Mouse (Mus musculus): ENCODE data around the gene Dnajc3.
"Not testable (repeated sequence)": the region's sequence is repeated elsewhere in the genome, so short reads cannot be mapped to it uniquely, and the experiment has no call there.

Gene Dnajc3

GRCm38 (mm10) chr14:118982429-118983045 lies 44.8 kb downstream of the Dnajc3 start:
- not testable (repeated sequence) for DNase-seq (ENCODE audit: low read depth, low spot score)

GRCm38 (mm10) chr14:118983396-118983795 lies 45.6 kb downstream of the Dnajc3 start:
- no peak for DNase-seq (ENCODE audit: low read depth, low spot score)

- no peak for DNase-seq (ENCODE audit: low read depth, low spot score)
These were observed 46.4 kb downstream of the Dnajc3 start for GRCm38 (mm10) chr14:118984161-118984560.

GRCm38 (mm10) chr14:118986653-118987522 lies 49.1 kb downstream of the Dnajc3 start:
- no peak for DNase-seq (ENCODE audit: low read depth, low spot score)

- no peak for DNase-seq (ENCODE audit: low read depth, low spot score)
These were observed 50.0 kb downstream of the Dnajc3 start for GRCm38 (mm10) chr14:118987523-118988496.

GRCm38 (mm10) chr14:118995226-118995925 lies 57.6 kb downstream of the Dnajc3 start:
- DNase-seq (ENCODE audit: low read depth, low spot score): no peak

- no peak for DNase-seq (ENCODE audit: low read depth, low spot score)
These were observed 65.5 kb downstream of the Dnajc3 start for GRCm38 (mm10) chr14:119003320-119003719.

- no peak for DNase-seq (ENCODE audit: low read depth, low spot score)
These were observed 68.1 kb downstream of the Dnajc3 start for GRCm38 (mm10) chr14:119005834-119006233.

- no peak for DNase-seq (ENCODE audit: low read depth, low spot score)
These were observed 68.8 kb downstream of the Dnajc3 start for GRCm38 (mm10) chr14:119006441-119007102.

- peak; percentile 95 for DNase-seq (ENCODE audit: low read depth, low spot score)
These were observed 69.6 kb downstream of the Dnajc3 start for GRCm38 (mm10) chr14:119007103-119007951.

GRCm38 (mm10) chr14:119008031-119008590 lies 70.3 kb downstream of the Dnajc3 start:
- no peak for DNase-seq (ENCODE audit: low read depth, low spot score)

GRCm38 (mm10) chr14:119009531-119009930 lies 71.8 kb downstream of the Dnajc3 start:
- no peak for DNase-seq (ENCODE audit: low read depth, low spot score)

GRCm38 (mm10) chr14:119012607-119013431 lies 75.0 kb downstream of the Dnajc3 start:
- no peak for DNase-seq (ENCODE audit: low read depth, low spot score)

GRCm38 (mm10) chr14:119013549-119013948 lies 75.8 kb downstream of the Dnajc3 start:
- no peak for DNase-seq (ENCODE audit: low read depth, low spot score)

- DNase-seq (ENCODE audit: low read depth, low spot score): no peak
These were observed 88.1 kb downstream of the Dnajc3 start for GRCm38 (mm10) chr14:119025889-119026288.

GRCm38 (mm10) chr14:119027130-119027529 lies 89.4 kb downstream of the Dnajc3 start:
- DNase-seq (ENCODE audit: low read depth, low spot score): no peak

GRCm38 (mm10) chr14:119027675-119028253 lies 90.0 kb downstream of the Dnajc3 start:
- no peak for DNase-seq (ENCODE audit: low read depth, low spot score)

All from WW6 (cell line).